Mouse (Mus musculus): Measurements from ENCODE around the gene Tars.

Gene Tars

GRCm38 (mm10) chr15:11399356-11400067, at the start of gene Tars:
Gene Tars (minus strand): TSS chr15:11399665.
- DNase-seq: peak; percentile 96

- no peak for DNase-seq
Observed at GRCm38 (mm10) chr15:11437361-11437760, 37.9 kb upstream of the Tars start.

GRCm38 (mm10) chr15:11436709-11437280, 37.3 kb upstream of the Tars start:
- peak; percentile 10 for DNase-seq

- no peak for DNase-seq
Observed at GRCm38 (mm10) chr15:11426899-11427298, 27.4 kb upstream of the Tars start.

- no peak for DNase-seq
Observed at GRCm38 (mm10) chr15:11413484-11413883, 14.0 kb upstream of the Tars start.

GRCm38 (mm10) chr15:11412542-11412941, 13.1 kb upstream of the Tars start:
- no peak for DNase-seq

- DNase-seq: no peak
Observed at GRCm38 (mm10) chr15:11411846-11412245, 12.4 kb upstream of the Tars start.

GRCm38 (mm10) chr15:11408155-11408826, 8.8 kb upstream of the Tars start:
- DNase-seq: peak; percentile 49

- DNase-seq: peak; percentile 75
Observed at GRCm38 (mm10) chr15:11407381-11407780, 7.9 kb upstream of the Tars start.

GRCm38 (mm10) chr15:11406769-11407168, 7.3 kb upstream of the Tars start:
- peak; percentile 53 for DNase-seq

- DNase-seq: peak; percentile 21
Observed at GRCm38 (mm10) chr15:11398676-11399350, 652 bp downstream of the Tars start.

- DNase-seq: no peak
Observed at GRCm38 (mm10) chr15:11396421-11396820, 3.0 kb downstream of the Tars start.

GRCm38 (mm10) chr15:11392903-11393302, 6.6 kb downstream of the Tars start:
- no peak for DNase-seq

- DNase-seq: no peak
Observed at GRCm38 (mm10) chr15:11383796-11384195, 15.7 kb downstream of the Tars start.

GRCm38 (mm10) chr15:11382585-11382984, 16.9 kb downstream of the Tars start:
- DNase-seq: no peak

- DNase-seq: no peak
Observed at GRCm38 (mm10) chr15:11380616-11381015, 18.8 kb downstream of the Tars start.

- peak; percentile 12 for DNase-seq
Observed at GRCm38 (mm10) chr15:11380087-11380530, 19.4 kb downstream of the Tars start.

GRCm38 (mm10) chr15:11379431-11380086, 19.9 kb downstream of the Tars start:
- DNase-seq: no peak

GRCm38 (mm10) chr15:11370477-11371085, 28.9 kb downstream of the Tars start:
- DNase-seq: no peak

GRCm38 (mm10) chr15:11369572-11369971, 29.9 kb downstream of the Tars start:
- DNase-seq: no peak

- DNase-seq: no peak
Observed at GRCm38 (mm10) chr15:11364795-11365194, 34.7 kb downstream of the Tars start.

- no peak for DNase-seq
Observed at GRCm38 (mm10) chr15:11364112-11364511, 35.4 kb downstream of the Tars start.
